In the genomic region with DNA sequence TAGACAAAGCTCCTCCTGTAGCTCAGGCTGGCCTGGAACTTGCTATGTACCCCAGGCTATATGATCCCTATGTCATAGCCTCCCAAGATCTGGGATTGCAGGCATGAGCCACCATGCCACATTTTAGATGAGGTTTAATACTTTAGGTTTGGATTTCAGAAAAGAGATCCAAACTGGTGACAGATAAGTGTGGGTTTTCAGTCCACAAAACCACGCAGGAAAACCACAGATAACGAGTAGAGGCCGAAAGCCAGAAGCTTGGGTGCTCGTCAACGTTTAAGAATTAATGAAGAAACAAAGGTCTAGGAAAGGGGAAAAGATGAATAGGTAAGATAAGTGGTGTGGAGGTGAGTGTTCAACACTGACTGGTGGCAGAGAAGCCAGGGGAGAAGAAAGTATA, we compare ENCODE assay signal across 17 mouse cellular contexts.
A peak's percentile ranks its signal among the peaks of the same experiment; 100 is the strongest.
DNase-seq lines count a peak whose midpoint lies in the region; ATAC-seq lines count a peak whose summit lies in the region.
"Had no signal": no experiment of that assay in that cellular context is flagged by ENCODE, and none has a peak within 500 bp of the region (broad histone marks: within the 10 kb centered on the region; RNA-seq: fewer than 3 reads in every experiment).

No protein-coding gene starts in this region.

- ATAC-seq in common myeloid progenitor, adult 5-6 weeks (replicated peaks; ENCODE audit: low read depth, poor library complexity, severe bottlenecking): peak; percentile 55
- ATAC-seq: activated CD4-positive, CD25-positive, alpha-beta regulatory T cell, adult 4 months; forebrain, embryonic 14.5 days; forebrain, embryonic 16.5 days; Patski had no signal

- peak; percentile 2 for DNase-seq in embryo, embryonic 10 days (ENCODE audit: low spot score)
- no peak for DNase-seq in embryo, embryonic 9.5 days (ENCODE audit: extremely low spot score)
- no peak for DNase-seq in testis, postnatal 10 days (ENCODE audit: low spot score)
- DNase-seq in kidney, postnatal 25 days: no peak
- DNase-seq: adrenal gland, adult 8-10 months; adrenal gland, postnatal 14 days; adrenal gland, postnatal 36 days; cerebellum, adult 11-12 months; cerebellum, adult 2 months; cerebellum, adult 9-10 months; cerebellum, postnatal 10 days; cerebellum, postnatal 25 days had no signal
